26 mouse cellular contexts compared by ENCODE assay signal in genomic region chr19:30744426-30744825, GRCm38 (mm10).
A peak's percentile ranks its signal among the peaks of the same experiment; 100 is the strongest.
DNase-seq lines count a peak whose midpoint lies in the region; ATAC-seq and TF ChIP-seq lines count a peak whose summit lies in the region.
"Had no signal": no experiment of that assay in that cellular context is flagged by ENCODE, and none has a peak within 500 bp of the region (broad histone marks: within the 10 kb centered on the region; RNA-seq: fewer than 3 reads in every experiment).

No protein-coding gene starts in this region.

- H3K27ac ChIP-seq in heart, adult 2 months, result peak overlapping the region; percentile 29; the same call in 1 of the 2 replicates
- H3K27ac ChIP-seq: embryonic facial prominence, embryonic 10.5 days; embryonic facial prominence, embryonic 12.5 days; forebrain, embryonic 13.5 days; forebrain, embryonic 15.5 days had no signal

- no peak for TF ChIP-seq POLR2A in heart, adult 2 months (IDR thresholded peaks at IDR 0.05; ENCODE audit: insufficient read depth, low read depth, low read length)

- no peaks in the 10 kb centered on the region for H3K79me2 ChIP-seq in heart, adult 2 months (replicated peaks; ENCODE audit: control insufficient read depth, insufficient read depth, low read length)

- H3K27me3 ChIP-seq in heart, adult 2 months (ENCODE audit: control insufficient read depth, insufficient read depth, low read length), result no peaks in the 10 kb centered on the region
- H3K27me3 ChIP-seq: CH12.LX; embryonic facial prominence, embryonic 12.5 days; forebrain, embryonic 13.5 days; forebrain, embryonic 15.5 days had no signal

- no peak overlapping the region for H3K9ac ChIP-seq in heart, adult 2 months (ENCODE audit: low read depth, low read length)
- H3K9ac ChIP-seq: embryonic facial prominence, embryonic 12.5 days; forebrain, embryonic 13.5 days; forebrain, embryonic 15.5 days had no signal

- TF ChIP-seq EP300 in heart, adult 2 months (IDR thresholded peaks at IDR 0.05; ENCODE audit: insufficient read depth, low read depth, low read length), result no peak

- no peaks in the 10 kb centered on the region for H3K4me1 ChIP-seq in heart, adult 2 months (ENCODE audit: control insufficient read depth, insufficient read depth, low read length)
- H3K4me1 ChIP-seq: embryonic facial prominence, embryonic 10.5 days; embryonic facial prominence, embryonic 12.5 days; forebrain, embryonic 13.5 days; forebrain, embryonic 15.5 days had no signal

- no peak for DNase-seq in heart, adult 2 months
- no peak for DNase-seq in heart, postnatal 14 days
- DNase-seq in urinary bladder, postnatal 10 days (ENCODE audit: low spot score), result no peak
- DNase-seq in spleen, postnatal 4 days (ENCODE audit: low spot score in 2 of 2), result no peak
- DNase-seq in embryo, embryonic 10.5 days (ENCODE audit: low spot score), result no peak
- DNase-seq: adrenal gland, adult 8-10 months; adrenal gland, postnatal 14 days; adrenal gland, postnatal 36 days; B cell, adult 2 months; cerebellum, adult 11-12 months; cerebellum, adult 2 months; cerebellum, adult 9-10 months; cerebellum, postnatal 10 days; cerebellum, postnatal 25 days had no signal

- no peaks in the 10 kb centered on the region for H3K36me3 ChIP-seq in heart, adult 2 months (ENCODE audit: control insufficient read depth, insufficient read depth, low read length)
- H3K36me3 ChIP-seq: embryonic facial prominence, embryonic 10.5 days; embryonic facial prominence, embryonic 12.5 days; forebrain, embryonic 15.5 days; G1E had no signal

- intact Hi-C loops in heart, adult 2 months (cut with DNase I), result no loop called here
- intact Hi-C loops in heart, postnatal 14 days (cut with DNase I), result no loop called here

- H3K4me3 ChIP-seq in heart, adult 2 months, result no peak overlapping the region
- H3K4me3 ChIP-seq: embryonic facial prominence, embryonic 10.5 days; embryonic facial prominence, embryonic 12.5 days; forebrain, embryonic 13.5 days; forebrain, embryonic 15.5 days had no signal

- peak; percentile 63 for ATAC-seq in common myeloid progenitor, adult 5-6 weeks (replicated peaks; ENCODE audit: low read depth, poor library complexity, severe bottlenecking)
- peak; percentile 51 to 71; a peak in 3 of 4 replicates for ATAC-seq in hematopoietic stem cell, adult 5-6 weeks (replicated peaks in 1 of 2; ENCODE audit: insufficient read depth in 1 of 2, low FRiP score in 2 of 2, low TSS enrichment in 1 of 2, low read depth in 1 of 2, poor library complexity in 2 of 2, severe bottlenecking in 2 of 2)
- peak; percentile 71 for ATAC-seq in megakaryocyte progenitor cell, adult 5-6 weeks (replicated peaks; ENCODE audit: poor library complexity)
- ATAC-seq: activated CD4-positive, CD25-positive, alpha-beta regulatory T cell, adult 4 months; CD4-positive, CD25-positive, alpha-beta regulatory T cell, adult 4 months; forebrain, embryonic 13.5 days; forebrain, embryonic 15.5 days; Patski had no signal

- TF ChIP-seq CTCF in heart, adult 2 months (IDR thresholded peaks at IDR 0.05), result no peak
